Mouse (Mus musculus) lung, adult 2 months (tissue): ENCODE results near the gene Cmbl. TPM values are rescaled to one million over a fixed set of nuclear protein-coding genes. Genes with fewer than 3 reads are reported as not detected.

Experiments used
- DNase-seq: peaks from one replicate; pipeline ENCODE4 v3.0.0; 2022
- H3K4me1 ChIP-seq: fragments of 200-500 bp; 2 replicates; pipeline ENCODE4 v1.6.1; 2011; ENCODE audit warnings: low read length; ENCODE audit not compliant: control insufficient read depth, insufficient read depth
- H3K4me3 ChIP-seq: fragments of 200-500 bp; replicated peaks from 2 replicates; pipeline ENCODE3; 2011; ENCODE audit warnings: low read depth, mild to moderate bottlenecking, control low read depth, low read length; ENCODE audit errors: extremely low read depth
- CTCF ChIP-seq: fragments of 200-500 bp; IDR thresholded peaks from 2 replicates; pipeline ENCODE4 v1.5.1; 2011; ENCODE audit warnings: mild to moderate bottlenecking, low read length, control low read depth; ENCODE audit not compliant: insufficient read depth
- POLR2A ChIP-seq: fragments of 200-500 bp; IDR thresholded peaks from 2 replicates; pipeline ENCODE4 v1.6.1; 2011; ENCODE audit warnings: low read depth, mild to moderate bottlenecking, control low read depth, low read length, borderline replicate concordance; ENCODE audit errors: extremely low read depth
- WGBS: fragments of 180-500 bp; shearing (Covaris S2); methylation state at CpG from one replicate; pipeline ENCODE4 v1.1.7; 2018; 5-methylcytosine and 5-hydroxymethylcytosine counted together
- polyA plus RNA-seq: library from polyadenylated mRNA; depleted of rRNA; stranded (reverse); fragments of >200 nt; gene quantifications from 2 replicates; pipeline ENCODE4 v1.2.3, GENCODE M21; 2012

The Cmbl gene
- polyA plus RNA-seq, 1 experiment, result 34.1 TPM

DNA sequence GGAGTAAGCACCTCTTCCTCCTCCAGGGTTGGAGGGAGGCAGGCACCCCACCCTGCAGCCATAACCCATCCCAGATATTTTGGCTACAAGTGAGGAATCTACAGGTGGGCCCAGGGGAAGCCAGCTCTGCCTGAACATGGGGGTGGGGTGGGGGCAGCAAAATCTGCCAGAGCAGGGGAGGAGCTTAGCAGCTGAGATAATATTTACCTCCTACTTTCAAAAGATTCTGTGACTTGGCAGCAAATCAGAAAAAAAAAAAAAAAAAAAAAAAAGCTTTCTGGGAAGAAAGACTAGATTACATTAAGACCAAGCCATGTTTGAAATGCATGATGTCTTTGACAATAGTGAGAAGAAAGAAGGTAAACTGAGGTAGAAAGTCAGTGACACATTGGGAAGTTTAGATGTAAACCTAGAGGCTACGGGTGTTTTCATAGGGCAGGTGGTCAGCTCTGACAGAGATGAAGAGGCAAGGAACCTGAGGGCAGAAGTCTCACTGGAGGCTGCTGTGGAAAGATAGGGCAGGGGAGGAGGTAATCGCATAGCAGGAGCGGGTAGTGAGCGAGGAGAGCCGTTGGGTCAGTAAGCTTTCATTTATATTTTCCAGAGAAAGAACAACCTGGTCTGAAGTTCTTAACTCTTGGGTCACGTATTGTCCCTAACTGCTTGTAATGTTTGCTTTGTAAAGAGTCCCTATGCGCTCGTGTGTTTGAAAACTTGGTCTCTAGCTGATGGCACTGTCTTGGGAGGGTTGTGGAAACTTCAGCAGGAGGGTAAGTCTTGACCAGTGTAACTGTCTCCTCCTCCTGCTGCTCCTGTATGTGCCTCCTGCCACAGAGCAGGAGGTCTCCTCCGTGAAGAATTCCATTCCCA is 25.3 kb upstream of the Cmbl start:
- H3K4me1 ChIP-seq, result peaks cover 4% of the 10 kb centered on the region; the same call in 1 of the 2 replicates
- WGBS, result 52% methylated on average over 9 of the region's 9 CpGs
- DNase-seq, result no peak

DNA sequence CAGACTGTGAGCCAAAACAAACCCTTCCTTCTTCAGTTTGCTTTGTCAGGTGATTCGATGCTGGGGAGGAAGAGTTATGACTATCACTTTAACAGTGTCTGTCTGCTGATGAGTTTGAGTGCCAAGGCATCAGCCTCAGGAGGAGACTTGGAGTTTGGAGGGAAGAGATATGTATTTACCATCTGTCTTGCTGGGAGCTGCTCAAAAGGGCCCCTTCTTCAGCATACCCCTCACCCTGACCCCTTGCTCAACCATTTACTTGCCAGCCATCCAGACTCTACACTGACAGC is 24.7 kb upstream of the Cmbl start:
- TF ChIP-seq POLR2A, result no peak
- no peak for TF ChIP-seq CTCF
- Histone ChIP-seq H3K4me1 (peaks cover 4% of the 10 kb centered on the region; the same call in 1 of the 2 replicates), H3K4me3 (no peak overlapping the region)
- DNase-seq, result no peak
- 25% methylated on average over 1 of the region's 1 CpGs for WGBS

More for the DNA sequence above, 25.3 kb upstream of the Cmbl start:
- no peak for TF ChIP-seq CTCF
- TF ChIP-seq POLR2A, result no peak
- H3K4me3 ChIP-seq, result no peak overlapping the region

DNA sequence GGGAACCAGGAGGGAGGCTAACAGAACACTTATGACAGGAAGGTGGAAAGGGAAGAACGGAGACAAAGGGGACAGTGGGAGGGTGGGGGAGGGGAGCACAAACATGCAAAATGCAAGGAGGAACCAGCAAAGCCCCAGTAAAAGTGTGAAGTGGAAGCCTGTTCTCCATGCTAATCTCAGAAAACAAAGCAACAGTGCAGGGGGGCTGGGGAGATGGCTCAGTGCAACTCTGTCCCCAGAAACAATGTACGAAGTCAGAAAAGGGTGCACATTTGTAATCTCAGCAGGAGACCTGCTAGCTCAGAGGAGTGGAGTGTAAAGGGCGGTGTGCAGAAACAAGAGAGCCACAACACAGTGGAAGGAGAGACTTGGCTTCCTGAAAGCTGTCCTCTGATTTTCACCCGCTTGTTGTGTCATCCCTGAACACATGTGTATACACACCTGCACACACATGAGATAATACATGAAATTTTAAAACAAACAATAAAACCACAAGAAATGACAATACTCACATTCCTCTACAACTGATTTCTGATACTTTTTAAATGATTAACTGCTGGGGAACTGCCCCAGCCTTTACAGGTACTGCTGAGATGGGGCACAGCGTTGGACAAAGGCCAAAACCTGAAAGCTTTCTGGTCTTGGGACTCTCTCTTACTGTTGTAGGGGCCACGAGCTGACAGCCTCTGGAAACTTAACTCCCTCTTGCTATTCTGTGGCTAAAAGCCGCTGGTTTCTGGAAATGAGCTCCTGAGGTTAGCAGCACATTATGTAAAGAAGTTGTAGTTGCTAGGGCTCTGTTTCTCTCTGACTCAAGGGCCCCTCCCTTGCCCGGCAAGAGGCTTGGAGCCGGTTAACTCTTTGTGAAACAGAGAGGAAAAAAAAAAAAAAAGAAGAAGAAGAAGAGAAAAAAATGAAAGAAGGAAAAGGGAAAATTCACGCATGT is 22.9 kb upstream of the Cmbl start:
- DNase-seq, result no peak
- Histone ChIP-seq H3K4me1 (peaks cover 4% of the 10 kb centered on the region; the same call in 1 of the 2 replicates), H3K4me3 (no peak overlapping the region)
- TF ChIP-seq CTCF (no peak), POLR2A (no peak)
- 21% methylated on average over 10 of the region's 10 CpGs for WGBS

DNA sequence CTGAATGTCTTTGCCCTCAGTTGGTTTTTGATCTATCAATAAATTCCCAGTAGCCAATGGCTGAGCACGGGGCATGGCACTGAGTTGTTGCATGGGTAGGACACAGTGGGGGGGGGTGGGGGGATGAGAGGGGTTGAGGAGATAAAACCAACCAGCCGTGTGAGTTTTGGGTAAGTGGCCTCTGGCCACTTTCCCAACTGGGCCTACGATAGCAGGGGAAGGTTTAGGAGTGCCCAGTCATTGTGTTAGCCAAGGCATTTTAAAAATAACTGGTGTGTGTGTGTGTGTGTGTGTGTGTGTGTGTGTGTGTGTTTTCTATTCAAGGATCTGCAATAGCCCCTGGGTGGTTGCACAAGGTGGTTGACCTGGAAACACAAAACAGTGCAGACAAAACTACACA is 21.9 kb upstream of the Cmbl start:
- no peak overlapping the region for H3K4me3 ChIP-seq
- 28% methylated on average over 3 of the region's 3 CpGs for WGBS
- TF ChIP-seq POLR2A (no peak), CTCF (no peak)
- H3K4me1 ChIP-seq, result peaks cover 4% of the 10 kb centered on the region; the same call in 1 of the 2 replicates
- DNase-seq, result no peak

DNA sequence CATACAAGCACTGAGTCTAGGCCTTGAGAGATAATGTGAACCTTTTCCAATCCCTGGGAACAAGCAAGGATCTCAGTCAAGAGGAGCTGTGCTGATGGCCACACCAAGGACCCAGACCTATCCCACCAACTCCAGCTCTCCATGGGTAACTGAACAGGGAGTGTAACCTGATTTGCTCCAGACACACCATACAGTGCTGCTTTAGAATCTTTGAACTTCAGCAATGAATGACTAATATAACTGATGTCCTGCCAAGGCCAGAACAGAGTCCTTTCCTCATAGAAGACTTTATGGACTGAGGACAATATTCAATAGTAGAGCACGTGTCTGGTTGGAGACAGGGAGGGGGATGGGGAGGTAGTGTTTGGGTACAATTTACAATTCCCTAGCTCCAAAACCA is 20.1 kb upstream of the Cmbl start:
- Histone ChIP-seq H3K4me3 (no peak overlapping the region), H3K4me1 (peaks cover 4% of the 10 kb centered on the region; the same call in 1 of the 2 replicates)
- DNase-seq, result no peak
- WGBS, result 76% methylated on average over 1 of the region's 1 CpGs
- no peak for TF ChIP-seq CTCF
- TF ChIP-seq POLR2A, result no peak

DNA sequence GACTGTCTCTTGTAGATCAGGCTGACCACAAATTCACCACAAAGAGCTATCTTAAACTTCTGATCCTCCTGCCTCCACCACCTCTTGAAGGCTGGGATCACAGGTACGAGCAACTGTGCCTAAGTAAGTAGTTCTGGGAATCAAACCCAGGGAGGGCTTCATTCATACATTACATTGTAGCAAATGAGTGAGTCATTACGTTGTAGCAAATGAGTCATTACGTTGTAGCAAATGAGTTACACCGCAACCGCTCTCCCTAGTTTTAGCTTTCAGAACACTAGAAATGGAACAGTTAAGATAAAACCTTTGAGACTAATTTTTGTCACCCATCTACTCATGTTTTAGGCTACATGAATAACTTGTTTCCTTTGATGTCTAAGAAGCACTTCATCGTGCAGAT is 18.9 kb upstream of the Cmbl start:
- Histone ChIP-seq H3K4me3 (no peak overlapping the region), H3K4me1 (peaks cover 4% of the 10 kb centered on the region; the same call in 1 of the 2 replicates)
- TF ChIP-seq POLR2A (no peak), CTCF (no peak)
- DNase-seq, result no peak
- 90% methylated on average over 6 of the region's 6 CpGs for WGBS

DNA sequence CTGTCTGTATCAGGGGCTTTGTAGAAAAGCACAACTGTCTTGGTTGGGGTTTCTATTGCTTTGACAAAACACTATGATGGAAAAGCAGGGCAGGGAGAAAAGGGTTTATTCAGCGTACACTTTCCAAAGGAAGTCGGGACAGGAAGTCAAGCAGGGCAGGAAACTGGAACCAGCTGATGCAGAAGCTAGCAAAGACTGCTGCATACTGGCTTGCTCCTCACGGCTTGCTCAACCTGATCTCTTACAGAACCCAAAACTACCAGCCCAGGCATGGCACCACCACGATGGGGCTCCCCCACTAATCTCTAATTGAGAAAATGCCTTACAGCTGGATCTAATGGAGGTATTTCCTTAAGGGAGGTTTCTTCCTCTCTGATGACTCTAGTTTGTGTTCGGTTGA is 17.8 kb upstream of the Cmbl start:
- 60% methylated on average over 5 of the region's 5 CpGs for whole genome bisulfite sequencing
- no peak for DNase-seq
- no peak for TF ChIP-seq POLR2A
- no peak for TF ChIP-seq CTCF
- Histone ChIP-seq H3K4me1 (no peaks in the 10 kb centered on the region), H3K4me3 (no peak overlapping the region)

DNA sequence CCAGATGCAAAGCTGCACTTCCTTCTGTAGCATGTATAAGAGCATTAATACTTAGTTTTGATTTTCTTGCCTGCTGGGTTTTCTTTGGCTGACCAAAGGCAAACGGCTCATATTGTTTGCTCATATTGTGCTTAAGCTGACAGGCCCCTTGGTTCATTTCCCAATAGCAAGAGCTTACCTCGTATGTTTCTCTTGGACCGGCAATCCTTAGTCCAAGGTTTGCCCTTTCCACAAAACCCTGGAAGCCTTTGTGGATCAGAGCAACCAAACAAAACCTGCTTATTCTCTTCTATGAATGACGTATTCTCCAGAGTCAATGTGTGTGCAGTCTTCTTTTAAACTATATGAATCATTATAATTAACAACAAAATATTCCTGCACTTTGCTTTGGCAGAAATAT is 14.8 kb upstream of the Cmbl start:
- no peak for DNase-seq
- no peak overlapping the region for H3K4me3 ChIP-seq
- no peaks in the 10 kb centered on the region for H3K4me1 ChIP-seq
- no peak for TF ChIP-seq POLR2A
- 68% methylated on average over 4 of the region's 4 CpGs for WGBS

DNA sequence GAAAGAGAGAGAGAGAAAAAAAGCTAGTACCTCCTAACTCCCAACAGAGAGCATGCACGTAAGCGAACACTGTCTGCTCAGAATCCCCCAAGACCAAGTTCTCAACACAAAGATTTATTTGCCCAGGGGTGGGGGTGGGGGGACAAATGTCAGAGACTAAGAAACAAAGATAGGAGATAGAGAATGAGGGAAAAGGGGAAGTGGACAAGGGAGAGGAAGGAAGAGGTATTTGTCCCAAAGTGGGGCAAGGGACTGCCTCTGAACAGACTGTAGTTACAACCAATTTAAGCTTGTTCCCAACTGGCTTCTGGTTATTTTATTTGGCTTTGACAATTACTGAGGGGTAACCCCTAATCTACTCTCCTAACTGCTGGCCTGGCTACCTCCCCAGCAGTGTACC is 10.3 kb upstream of the Cmbl start:
- no peak for DNase-seq
- 86% methylated on average over 2 of the region's 2 CpGs for WGBS
- no peak overlapping the region for H3K4me3 ChIP-seq
- TF ChIP-seq POLR2A (no peak), CTCF (no peak)
- no peaks in the 10 kb centered on the region for H3K4me1 ChIP-seq
